Mouse (Mus musculus) left cerebral cortex, postnatal 14 days (tissue): ENCODE results near the gene 2210408I21Rik. TPM values are rescaled to one million over a fixed set of nuclear protein-coding genes. Genes with fewer than 3 reads are reported as not detected.

Source experiments
- DNase-seq, 2 experiments: peaks; one replicate each; pipeline ENCODE4 v3.0.0; 2021 to 2022; ENCODE audit warnings: low spot score in 2 of 2, mixed read lengths in 1 of 2
- intact Hi-C: fragments of 180-260 bp; cut with DNase I; formaldehyde crosslinking; loops from one replicate; pipeline ENCODE4 v1.15.1; 2025
- total RNA-seq, 2 experiments: library from RNA; stranded (reverse); gene quantifications; 2 replicates each; pipeline ENCODE4 v1.2.3; 2021

The 2210408I21Rik gene
- total RNA-seq, 2 experiments from 2014 or later: 23.0 to 25.7 TPM

DNA sequence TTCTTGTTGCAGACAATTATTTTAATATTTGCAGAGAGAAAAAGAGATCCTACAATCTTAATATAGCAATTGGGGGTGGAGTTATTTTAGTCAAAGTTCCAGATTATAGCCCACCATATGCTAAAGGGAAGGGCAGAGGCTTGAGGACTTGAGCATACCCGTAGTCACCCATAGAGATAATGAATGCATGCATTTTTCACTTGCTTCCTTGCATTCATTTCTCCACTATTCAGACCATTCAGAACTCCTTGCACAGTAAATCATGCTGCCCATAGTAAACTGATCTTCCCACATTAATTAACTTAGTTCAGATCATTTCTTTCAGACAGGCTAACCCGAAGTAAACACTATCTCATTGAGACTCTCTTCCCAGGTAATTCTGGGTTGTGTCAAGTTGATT lies 277.5 kb downstream of the 2210408I21Rik start:
- intact Hi-C loops: no loop called here
- no peak for DNase-seq

DNA sequence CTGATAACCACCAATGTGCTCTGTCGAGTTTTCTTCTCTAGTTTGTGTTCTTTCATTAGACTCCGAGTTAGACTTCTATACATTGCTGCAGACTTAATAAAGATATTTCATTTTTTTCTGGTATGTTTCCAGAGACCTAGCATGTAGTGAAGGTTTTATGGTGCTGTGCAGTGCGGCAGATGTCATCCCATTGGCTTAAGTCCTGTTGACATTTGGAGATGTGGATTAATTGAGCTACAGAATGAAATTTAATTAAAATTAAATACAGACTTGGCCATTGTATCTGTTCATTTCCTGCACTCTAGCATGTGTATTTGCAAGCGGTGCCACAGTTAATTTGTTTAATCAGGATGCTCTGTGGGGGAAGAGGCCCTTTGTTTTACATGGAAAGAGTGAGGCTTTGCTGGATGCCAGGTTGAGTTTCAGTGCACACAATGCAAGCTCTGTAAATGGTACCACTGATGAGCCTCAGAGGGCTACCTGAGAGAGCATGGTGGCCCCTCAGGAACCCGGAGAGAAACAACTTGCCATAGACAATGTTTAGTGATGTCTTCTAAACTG lies 314.7 kb downstream of the 2210408I21Rik start:
- intact Hi-C loops: no loop called here
- no peak for DNase-seq

DNA sequence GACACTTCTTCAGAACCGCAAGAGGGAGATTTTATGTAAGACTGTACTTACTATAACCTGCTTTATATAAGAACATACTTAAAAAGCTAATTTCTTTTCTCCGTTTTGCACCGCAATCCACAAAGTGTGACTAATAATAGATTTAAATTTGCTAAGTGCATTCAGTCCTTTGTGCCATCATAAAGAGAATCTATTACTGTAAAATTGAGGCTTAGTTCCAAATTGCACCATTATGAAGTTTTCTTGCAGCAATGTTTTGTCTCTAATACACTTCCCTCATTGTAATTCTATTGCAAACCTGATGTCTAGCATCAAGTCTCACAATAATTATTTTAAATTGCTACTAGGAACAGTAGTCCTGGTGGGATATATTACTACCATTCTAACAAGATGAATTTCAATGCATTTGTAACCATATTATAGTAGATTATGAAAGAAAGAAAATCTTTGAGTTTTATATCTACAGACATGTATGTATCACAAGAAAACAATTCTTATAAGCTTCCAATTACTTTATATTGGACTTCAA lies 334.8 kb downstream of the 2210408I21Rik start:
- intact Hi-C loops: no loop called here
- peak in 1 of 2 experiments; percentile 3 for DNase-seq

DNA sequence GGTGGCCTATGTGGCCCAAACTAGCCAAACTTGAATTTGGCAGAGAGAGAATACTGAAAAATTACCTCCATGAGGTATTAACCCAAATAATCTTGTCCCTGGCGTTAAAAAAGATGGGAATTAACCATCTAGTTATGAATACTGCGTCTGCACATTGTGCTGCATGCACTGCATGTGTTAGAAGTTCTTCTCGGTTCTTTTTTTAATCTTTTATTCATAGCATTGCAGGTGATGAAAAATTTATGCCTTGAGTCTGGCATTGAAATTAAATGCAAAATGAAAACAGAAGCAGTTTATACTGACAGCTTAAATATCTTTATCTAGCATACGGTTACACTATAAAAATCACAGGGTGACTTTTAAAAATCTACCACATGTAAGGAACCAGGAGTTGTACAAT lies 341.1 kb downstream of the 2210408I21Rik start:
- intact Hi-C loops: no loop called here
- DNase-seq: no peak

DNA sequence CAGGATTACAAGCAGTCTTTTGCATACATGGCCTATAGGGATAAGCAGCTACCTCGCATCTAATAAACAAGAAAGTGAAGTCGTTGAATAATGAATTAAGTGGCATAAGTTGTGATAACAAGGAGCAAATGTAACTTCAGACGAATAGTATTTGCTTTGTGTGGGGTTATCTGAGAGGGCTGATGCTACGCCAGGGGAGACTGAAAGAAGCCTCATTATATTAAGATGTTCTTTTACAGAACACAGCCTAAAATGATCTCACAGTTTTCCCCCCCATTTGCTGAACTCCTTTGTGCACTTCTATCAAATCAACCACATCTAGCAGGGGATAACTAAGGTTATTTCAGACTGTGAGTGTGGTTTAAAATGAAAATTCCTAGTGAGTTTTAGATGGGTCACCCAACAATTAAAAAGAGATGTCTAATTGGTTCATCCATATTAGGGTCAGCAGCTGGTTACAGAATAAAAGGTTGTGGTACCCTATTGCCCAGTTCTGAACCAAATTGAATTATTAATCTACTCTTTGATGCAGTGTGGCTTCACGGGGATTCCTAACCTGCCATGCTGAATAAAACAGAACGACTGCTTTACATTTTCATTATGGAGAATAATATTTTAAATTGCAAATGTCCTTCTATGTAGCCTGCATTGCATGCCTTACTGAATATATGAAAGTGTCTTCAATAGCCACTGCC lies 343.2 kb downstream of the 2210408I21Rik start:
- intact Hi-C loops: no loop called here
- no peak for DNase-seq

DNA sequence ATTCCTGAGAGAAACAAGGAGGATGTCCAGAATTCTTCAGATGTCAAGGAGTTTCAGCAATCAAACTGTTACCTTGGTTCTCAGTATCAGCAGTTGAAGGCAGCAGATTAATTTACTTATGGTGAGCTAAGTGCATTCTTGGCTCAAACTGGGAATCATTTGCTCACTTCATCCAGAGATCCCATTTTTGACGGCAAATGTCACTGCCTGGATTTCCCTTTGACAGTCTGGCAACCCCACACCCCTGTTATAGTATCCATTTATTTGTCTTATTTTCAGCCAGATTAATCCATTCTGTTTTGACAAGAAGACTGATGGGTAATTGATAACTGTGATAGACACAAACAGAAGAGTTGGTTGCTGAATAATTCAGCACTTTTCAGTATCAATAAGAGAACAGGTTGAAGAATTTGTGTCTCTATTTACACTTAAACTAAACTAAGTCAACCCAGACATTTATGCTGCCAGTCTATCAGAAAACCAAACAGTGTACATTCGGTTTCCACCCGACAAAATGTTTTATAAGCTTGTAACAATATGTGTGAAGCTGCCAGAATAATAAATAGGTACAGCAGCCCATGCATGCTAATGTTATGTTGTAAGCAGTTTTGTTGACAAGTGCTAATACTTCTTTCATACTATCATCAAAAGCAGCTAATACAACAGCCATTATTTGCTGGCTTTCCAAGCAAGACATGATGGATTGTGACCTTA lies 354.8 kb downstream of the 2210408I21Rik start:
- intact Hi-C loops: no loop called here
- DNase-seq: no peak

DNA sequence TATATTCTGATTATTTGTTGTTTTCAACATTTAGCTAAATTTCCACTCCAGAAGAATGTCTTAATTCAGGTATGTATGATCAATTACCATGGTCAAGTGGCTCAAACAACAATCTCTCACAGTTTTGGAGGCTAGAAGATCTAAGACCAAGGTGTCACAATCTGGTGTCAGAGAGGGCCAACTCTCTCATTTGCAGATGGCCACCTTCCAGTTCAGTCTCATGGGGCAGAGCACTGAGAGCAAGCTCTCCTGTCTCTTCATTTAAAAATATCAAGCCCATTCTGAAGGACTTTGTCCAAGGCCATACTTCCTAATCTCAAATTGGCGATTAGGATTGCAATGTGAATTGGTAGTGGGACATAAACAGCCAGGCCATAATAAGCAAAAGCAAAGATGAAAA lies 378.7 kb downstream of the 2210408I21Rik start:
- intact Hi-C loops: no loop called here
- no peak for DNase-seq

DNA sequence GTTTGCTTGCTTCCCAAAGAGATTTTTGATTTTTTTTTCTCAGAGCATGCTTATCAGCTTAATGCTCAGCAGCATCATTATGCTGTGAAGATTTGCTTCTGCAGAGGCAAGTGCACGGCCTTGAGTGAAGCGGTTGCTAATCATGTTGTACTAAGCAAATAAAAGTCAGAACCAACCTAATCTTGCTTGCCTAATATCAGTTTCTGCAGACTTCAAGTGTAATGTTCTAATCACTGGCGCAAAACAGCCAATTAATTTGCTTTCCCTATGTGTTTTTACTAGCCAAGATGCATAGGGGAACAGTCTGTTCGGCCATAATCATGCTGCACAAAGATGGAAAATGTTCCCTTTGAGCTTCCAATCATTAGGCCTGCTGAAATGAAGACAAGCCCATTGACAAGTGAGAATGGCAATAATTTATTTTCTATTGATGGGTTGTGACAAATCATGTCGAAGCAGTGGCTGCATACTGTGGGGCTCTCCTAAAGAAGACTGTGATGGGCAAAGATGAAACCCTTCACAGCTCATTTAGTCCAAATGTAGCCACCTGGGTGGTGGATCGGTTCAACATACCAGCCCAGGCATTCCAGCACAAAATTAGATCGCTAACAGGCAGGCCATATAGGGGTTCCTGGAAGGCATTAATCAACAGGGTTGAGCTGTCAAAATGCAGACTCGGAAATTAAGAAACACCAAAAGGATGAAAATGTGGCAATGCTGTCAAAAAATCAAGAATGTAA lies 393.8 kb downstream of the 2210408I21Rik start:
- intact Hi-C loops: no loop called here
- DNase-seq: no peak

DNA sequence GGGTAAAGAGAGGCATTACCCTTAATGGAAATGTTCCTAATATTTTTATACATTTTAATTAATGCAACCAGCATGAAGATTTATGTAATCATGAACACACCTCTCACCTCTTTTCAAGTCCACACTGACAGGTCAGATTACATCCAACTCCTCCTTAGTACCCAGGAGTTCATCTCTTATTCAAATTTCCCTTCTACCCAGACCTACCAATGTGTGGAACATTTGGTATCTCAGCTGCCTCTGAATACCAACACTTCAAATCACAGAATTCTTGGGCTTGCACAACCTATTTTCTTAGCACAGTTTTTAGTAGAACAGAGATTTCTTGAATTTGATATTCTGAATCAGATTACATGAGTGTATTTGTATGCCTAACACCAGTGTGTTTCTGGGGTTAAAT lies 394.4 kb downstream of the 2210408I21Rik start:
- DNase-seq: no peak
- intact Hi-C loops: no loop called here

DNA sequence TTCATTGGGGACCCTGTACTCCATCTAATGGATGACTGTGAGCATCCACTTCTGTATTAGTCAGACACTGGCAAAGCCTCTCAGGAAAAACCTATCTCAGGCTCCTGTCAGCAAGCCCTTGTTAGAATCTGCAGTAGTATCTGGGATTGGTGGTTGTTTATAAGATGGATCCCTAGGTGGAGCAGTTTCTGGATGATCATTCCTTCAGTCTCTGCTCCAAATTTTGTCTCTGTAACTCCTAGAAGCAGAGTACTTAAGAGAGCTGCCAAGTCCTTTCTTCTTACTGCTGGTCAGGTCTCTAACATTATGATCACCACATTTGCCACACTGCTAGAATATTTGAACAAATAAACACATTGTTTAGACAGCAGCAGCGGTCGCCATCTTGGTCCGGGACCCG lies 402.1 kb downstream of the 2210408I21Rik start:
- DNase-seq: no peak
- intact Hi-C loops: no loop called here

DNA sequence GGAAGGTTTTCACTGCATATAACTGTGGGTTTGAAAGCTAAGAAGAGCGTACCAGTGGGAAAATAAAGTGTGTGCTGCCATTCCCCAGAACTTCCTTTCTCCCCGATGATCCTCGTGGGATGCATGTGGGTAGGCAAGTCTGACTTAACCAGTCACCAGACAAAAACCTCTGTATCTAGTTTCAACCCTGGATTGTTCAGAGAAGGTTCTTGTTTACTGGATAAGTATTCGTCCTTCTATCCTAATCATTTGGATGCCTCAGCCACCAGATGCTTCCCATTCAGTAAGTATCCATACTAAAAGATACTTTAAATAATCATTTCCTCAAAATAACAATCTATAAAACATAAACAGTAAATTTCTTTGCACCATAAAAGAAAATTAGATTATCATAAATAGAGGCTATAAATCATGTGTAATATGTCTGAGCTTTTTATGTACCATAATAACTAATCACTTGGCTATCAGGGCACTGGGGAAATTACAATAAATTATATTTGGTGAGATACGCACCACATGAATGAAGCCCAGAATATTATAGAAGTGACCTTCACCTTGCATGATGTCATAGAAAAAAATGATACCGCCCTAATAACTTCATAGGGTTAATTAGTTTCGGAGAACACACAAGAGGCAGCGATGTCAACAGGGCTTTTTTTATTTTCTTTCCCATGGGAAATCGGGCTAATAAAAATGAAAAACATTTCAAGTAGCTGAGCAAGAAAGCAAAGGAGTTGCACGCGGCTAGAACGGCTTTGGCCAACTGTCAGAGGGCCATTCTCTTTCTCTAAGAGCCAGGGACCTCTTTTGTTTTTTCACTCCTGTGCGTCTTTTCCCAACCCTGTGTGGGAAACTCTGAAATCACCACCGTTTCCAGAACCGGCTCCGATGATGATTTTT lies 412.4 kb downstream of the 2210408I21Rik start:
- DNase-seq: no peak
- intact Hi-C loops: no loop called here

DNA sequence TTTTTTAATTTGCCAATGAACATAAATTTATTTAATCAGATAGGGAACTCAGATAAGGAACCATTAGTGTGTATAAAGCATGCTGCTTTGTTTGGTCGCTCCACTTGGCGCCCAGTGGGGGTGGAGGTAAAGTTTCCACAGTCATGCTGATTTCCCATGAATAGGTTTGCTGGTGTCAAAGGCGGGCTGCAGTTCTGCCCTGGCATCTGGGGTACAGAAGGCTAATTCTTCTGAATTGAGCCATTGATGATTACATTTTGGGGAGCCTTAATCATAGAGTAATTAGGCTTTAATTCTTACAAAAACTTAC lies 413.0 kb downstream of the 2210408I21Rik start:
- intact Hi-C loops: no loop called here
- no peak for DNase-seq

DNA sequence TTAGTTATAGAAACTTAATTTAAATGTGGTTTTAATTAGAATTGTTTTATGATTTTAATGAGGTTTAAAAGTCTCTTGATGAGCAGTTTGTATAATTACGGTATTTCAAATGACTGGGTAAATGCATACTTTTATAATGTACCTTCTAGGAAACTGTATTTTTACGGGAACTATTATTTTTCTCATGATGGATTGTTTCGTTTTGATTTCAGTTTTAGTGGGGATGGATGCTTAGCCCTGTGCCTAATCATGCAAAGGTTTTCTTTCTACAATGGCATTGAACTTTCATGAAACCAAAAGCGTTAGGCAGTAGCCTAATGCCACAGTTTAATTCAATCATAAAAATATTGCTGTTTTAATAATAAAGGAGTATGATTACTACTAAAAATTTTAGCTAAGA lies 413.4 kb downstream of the 2210408I21Rik start:
- intact Hi-C loops: no loop called here
- no peak for DNase-seq

DNA sequence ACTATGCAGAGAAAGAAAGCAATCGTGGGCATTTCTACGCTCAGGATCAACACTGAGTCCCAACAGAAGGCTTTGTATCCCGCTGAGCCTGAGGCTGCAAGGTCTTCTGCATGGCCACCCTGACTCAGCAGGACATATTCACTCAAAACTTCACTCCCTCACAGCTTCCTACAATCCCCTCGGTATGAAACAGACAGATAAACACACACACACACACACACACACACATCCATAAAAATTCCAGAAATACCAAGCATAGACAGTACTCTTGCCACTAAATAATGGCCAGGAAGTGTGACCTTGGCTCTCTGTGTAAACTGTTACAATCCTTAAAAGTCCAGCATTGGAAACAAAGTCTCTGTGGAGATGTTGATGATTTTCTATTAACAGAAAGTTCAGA lies 458.7 kb downstream of the 2210408I21Rik start:
- intact Hi-C loops: no loop called here
- no peak for DNase-seq

DNA sequence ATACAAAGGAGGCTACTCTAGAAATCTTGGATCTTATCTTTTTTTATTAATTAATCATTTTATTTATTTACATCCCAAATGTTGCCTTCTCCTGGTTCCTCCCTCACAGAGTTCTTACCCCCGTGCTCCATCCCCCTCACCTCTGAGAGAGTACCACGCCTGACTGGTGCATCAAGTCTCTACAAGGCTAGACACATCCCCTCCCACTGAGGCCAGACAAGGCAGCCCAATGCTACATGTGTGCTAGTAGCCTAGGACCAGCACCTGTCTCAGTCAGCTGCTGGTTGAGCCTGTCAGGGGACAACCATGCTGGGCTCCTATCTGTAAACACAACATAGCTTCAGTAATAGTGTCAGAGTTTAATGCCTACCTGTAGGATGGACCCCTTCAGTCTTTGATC lies 480.0 kb downstream of the 2210408I21Rik start:
- DNase-seq: no peak
- intact Hi-C loops: no loop called here
